Mouse (Mus musculus) adrenal gland (tissue): ENCODE data around the gene Acacb.

Source experiments
- intact Hi-C: fragments of 180-260 bp; cut with DNase I; formaldehyde crosslinking; loops from one replicate; pipeline ENCODE4 v1.15.1; 2025
- long read RNA-seq, 2 experiments: library from polyadenylated mRNA; unstranded; transcript quantifications; one replicate each; pipeline ENCODE4 v2.0.0; 2020; ENCODE audit warnings: borderline replicate concordance in 1 of 2; ENCODE audit not compliant: insufficient replicate concordance in 1 of 2

Gene Acacb
- long read RNA-seq, experiment 1, partial matches to known transcripts, result 1 of 3 reads
- long read RNA-seq, experiment 1, other reads (novel, unspliced or antisense), result 2 of 3 reads
- long read RNA-seq, experiment 2, partial matches to known transcripts, result 3 of 7 reads
- long read RNA-seq, experiment 2, other reads (novel, unspliced or antisense), result 4 of 7 reads

- intact Hi-C loops, result no loop called here
Observed at GRCm38 (mm10) chr5:114146028-114146888, at the start of gene Acacb. Acacb (plus strand) TSS chr5:114146535.

DNA sequence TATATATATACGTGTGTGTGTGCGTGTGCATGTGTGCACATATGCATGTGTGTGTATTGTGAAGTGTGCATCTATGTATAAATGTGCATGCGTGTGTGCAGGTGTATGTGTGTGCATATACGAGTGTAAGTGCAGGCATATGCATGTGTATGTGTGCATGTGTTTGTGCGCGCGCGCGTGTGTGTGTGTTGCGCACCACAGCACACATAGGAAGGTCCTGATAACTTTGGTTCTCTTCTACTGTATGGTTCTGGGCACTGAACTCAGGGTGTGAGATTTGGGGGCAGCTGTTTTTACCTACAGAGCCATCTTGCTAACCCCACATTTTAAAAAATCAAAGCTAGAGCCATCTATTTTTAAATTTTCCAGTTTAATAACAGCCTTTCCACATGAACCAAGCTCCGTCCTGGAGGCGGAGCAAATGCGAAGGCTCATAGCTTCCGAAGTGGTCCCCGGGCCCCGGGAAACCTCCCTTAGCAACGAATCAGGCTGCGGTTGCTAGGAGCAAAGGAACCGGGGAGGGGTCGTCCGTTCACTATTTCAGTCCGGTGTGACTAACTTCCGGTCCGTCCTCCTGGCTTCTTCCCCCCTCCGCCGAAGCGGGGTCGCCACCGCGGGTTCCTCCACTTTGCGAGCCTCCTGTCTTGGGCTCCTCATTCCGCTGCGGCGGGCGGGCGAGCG is 46.5 kb upstream of the Acacb start:
- intact Hi-C loops, result no loop called here

DNA sequence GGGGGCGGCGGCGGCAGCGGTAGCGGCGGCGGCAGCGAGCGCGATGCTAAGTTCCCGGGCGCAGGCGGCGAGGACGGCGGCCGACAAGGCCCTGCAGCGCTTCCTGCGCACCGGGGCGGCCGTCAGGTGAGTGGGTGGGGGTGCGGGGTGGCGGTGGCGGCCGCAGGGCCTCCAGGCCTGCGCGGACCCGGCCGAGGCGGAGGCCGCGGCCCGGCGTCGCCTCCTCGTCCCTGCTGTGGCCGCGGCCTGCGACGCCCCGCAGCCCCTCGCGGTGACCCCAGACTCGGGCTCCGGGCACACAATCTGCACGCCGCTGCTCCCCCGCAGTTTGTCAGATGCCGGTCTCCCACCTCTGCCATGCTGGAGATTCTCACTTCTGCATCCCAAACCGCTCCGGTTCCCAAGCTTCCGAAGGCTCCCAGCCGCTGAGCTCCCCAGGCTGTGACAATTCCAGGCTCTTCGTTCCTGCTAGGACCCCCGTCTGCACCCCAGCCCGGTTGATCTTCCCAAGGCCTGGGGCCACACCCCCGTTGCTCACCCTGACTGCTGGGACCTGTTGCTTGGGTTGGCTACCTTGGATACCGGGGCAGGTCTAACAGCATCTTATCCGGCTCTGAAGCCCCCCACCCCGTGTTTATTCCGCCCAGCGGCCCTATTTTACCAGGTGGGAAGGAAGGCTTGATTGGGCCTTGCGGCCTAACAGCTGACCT is 45.8 kb upstream of the Acacb start:
- intact Hi-C loops, result no loop called here

DNA sequence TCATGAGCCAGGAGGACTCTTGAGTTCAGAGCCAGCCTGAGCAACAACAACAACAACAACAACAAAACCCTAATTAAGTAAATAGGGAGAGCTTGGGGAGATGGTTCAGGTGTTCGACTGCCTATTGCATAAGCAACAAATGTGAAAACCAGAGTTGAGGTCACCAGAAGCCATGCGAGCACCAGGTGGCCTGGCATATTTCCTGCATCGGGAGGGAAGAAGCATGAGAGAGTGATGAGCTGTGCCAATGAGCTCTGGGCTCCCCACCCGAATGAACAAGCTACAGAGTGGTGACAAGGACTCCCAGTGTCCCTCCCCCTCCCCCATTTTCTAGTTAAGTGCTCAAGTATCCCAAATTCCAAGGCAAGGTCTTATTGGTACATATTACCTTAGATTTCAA is 44.5 kb upstream of the Acacb start:
- intact Hi-C loops, result no loop called here

DNA sequence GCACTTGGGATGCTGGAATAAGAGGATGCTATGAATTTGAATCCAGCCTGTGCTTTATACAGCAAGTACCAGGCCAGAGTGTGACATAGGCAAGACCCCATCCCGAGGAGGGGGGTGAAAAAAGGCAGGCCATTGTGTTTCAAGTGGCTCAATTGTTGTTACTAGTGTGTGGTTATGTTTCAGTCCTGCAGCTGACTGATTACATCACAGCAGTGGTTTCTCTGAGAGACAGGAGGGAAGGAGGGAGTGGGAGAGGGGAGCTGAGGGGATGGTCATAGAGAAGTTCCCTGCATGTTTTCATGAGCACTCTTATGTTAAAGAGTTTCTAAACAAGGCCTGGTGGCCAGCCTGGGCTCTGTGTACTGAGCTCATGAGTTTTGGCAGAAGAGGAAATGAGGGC is 43.5 kb upstream of the Acacb start:
- intact Hi-C loops, result no loop called here

DNA sequence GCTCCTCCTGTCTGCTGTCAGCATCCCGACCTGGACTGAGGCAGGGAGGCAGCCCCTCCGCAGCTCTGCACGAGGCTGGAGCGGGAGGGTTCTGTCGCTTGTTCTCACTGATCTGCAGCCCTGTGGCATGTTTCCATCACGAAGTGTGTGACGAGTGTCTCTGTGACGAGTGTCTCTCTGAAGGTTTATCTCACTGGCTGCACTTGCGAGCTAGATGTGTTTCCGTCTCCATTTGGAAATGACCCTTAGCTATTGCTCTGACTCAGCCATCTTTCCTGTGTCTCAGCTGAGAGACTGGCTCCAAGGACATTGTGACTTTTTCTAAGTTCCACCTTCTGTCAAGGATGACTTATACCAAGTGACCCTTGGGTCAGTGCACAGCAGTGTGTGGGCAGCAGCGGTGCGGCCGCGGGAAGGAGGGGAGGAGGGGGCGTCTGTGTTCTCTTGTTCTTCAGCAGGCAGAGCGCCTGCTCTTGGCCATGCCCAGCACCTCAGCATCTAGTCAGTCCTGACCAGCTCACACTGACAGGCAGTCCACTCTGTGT is 39.9 kb upstream of the Acacb start:
- intact Hi-C loops, result loop anchor here (5.0 kb wide), 1 partner anchor 59 kb away; no protein-coding TSS in a partner anchor

GRCm38 (mm10) chr5:114113334-114113733 is 33.0 kb upstream of the Acacb start:
- intact Hi-C loops, result no loop called here

- intact Hi-C loops, result no loop called here
Observed at GRCm38 (mm10) chr5:114115030-114115429, 31.3 kb upstream of the Acacb start.

DNA sequence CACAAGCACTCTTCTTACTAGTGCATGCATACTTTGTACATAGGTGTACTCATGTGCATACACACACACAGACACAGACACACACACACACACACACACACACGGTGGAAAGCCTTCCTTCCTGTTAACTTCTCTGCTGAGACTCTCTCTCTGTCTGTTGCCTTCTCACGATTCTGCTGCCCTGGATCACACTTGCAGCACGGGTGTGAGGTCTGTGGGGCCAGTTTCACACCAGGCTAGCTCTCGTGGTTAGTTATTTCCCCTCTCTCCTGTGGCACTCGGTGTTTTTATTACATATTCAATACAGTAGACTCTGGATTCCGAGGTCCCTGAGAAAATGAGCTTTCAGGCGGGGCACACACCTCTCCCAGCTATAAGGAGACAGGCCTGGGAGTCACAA is 29.7 kb upstream of the Acacb start:
- intact Hi-C loops, result no loop called here

DNA sequence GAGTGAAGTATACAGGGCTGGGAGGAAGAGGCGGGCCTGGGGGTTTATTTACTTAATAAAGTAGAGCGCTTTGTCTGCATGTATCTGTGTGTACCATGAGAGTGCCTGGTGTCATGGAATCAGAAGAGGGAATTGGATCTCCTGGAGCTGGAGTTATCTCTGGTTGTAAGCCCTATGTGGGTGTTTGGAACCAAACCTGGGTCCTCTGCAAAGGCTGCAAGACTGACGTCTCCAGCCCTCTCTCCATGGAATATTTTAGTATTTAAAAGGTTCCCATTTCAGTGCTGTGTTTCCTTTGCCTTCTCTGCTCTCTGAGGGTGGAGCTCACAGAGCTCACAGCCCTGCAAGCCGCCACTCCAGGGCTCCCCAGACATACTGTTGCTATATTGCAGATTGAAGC is 26.5 kb upstream of the Acacb start:
- intact Hi-C loops, result no loop called here

- intact Hi-C loops, result loop anchor here (5.0 kb wide), 1 partner anchor 74 kb away; no protein-coding TSS in a partner anchor
Observed at GRCm38 (mm10) chr5:114126008-114126407, 20.3 kb upstream of the Acacb start.

GRCm38 (mm10) chr5:114126499-114127244 is 19.7 kb upstream of the Acacb start:
- intact Hi-C loops, result loop anchor here (5.0 kb wide), 1 partner anchor 74 kb away; no protein-coding TSS in a partner anchor

GRCm38 (mm10) chr5:114127374-114128349 is 18.7 kb upstream of the Acacb start, which contains the start of gene Alkbh2:
Alkbh2 (minus strand) TSS chr5:114128218.
- intact Hi-C loops, result loop anchor here (5.0 kb wide), 1 partner anchor 75 kb away; no protein-coding TSS in a partner anchor

GRCm38 (mm10) chr5:114129550-114130210 is 16.7 kb upstream of the Acacb start:
- intact Hi-C loops, result loop anchor here (5.0 kb wide), 1 partner anchor 77 kb away; no protein-coding TSS in a partner anchor

DNA sequence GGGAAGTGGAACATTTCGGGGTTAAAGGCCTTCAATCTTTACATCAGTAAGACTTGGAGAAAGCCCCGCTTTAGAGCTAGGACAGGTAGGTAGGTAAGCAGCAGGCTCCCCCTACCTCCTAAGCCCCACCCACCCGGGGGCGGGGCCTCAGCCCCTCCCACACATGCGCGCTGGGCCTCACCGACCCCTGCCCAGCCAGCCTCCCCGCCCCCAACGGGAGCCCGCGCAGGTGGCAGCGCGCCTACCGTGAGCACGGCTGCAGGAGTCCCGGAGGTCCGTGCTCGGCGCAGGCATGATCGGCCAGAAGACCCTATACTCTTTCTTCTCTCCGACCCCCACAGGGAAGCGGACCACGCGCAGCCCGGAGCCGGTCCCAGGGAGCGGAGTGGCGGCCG is 16.1 kb upstream of the Acacb start, which contains the start of gene Ung:
Ung (plus strand) TSS at position 176 of the 395 bp plus-strand sequence.
- intact Hi-C loops, result no loop called here

GRCm38 (mm10) chr5:114130698-114131520 is 15.4 kb upstream of the Acacb start:
- intact Hi-C loops, result no loop called here

- intact Hi-C loops, result no loop called here
Observed at GRCm38 (mm10) chr5:114131521-114131840, 14.9 kb upstream of the Acacb start.

DNA sequence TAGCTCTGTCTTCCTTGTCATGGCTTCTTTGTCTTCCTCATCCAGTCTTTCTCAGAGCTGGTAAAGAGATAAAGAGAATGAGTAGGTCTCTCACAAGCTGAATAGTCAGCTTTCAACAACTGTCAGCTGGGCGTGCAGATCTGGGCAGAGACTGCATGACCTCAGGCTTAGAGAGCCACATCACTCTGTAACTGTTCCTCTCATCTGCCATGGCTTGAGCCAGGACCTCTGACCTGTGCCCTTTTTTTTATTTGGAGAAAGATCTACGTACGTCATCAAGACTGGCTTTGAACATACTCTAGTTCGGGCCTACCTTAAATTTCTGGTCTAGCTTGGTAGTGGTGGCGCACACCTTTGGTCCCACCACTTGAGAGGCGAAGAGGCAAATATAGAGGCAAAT is 13.5 kb upstream of the Acacb start:
- intact Hi-C loops, result no loop called here
